Mouse (Mus musculus) cerebellum, adult 18-20 months (tissue): ENCODE measurements around the gene Mturn.

Experiments used
- DNase-seq, 2 experiments: peaks; one replicate each; pipeline ENCODE4 v3.0.0; 2021

Mturn gene

DNA sequence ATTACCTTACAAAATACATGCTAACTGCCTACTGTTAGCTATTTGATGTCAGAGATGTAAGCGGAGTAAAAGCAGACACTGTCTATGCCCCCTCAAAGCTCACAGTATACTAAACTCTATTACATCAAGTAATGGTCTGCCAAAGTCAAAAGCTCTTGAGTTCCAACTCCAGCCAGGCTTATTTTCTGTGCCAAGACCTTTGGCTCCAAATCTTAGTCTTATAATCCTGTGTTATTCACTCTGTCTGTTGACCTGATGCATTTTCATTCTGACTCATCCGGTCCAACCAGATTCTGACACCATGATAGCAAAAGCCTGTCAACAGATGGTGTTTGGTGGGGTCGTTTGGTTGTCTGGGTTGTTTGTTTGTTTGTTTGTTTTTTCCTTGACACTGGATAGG lies 50.3 kb downstream of the Mturn start:
- no peak for DNase-seq

DNA sequence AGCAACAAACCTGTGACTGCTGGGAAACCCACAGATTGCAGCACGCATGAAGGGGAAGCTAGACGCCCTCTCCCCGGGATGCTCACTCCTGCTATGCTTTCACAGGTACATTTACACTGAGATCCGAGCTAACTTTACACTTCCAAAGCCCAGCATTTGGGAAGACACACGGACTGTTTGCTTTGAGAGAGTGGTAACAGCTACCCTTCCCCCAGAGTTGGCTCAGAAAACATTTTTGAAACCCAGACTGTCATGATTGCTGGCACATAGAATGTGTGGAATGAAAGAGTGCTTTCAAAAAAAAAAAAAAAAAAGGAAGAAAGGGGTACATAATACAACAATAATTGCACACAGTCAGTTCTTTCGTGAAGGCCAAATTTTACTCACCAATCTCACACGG lies 51.3 kb downstream of the Mturn start:
- no peak for DNase-seq

DNA sequence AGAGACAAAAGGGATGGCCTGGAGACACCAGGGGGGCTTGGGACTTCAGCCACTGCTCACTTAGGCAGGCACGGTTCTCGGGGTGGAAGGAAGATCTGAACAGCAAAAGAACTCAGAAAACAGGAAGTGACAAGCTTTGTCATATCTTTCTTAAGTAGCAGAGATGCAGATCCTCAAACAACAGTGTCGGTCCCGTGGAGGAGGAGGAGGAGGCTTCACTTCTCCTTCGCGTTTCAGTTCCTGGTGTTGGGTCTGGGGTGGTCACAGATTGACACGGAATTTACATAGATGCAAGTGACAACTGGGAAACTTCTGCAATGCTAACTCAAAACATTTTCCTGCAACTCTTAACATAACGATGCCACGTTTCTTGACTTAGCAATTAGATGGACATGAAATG lies 54.7 kb downstream of the Mturn start:
- DNase-seq: no peak

DNA sequence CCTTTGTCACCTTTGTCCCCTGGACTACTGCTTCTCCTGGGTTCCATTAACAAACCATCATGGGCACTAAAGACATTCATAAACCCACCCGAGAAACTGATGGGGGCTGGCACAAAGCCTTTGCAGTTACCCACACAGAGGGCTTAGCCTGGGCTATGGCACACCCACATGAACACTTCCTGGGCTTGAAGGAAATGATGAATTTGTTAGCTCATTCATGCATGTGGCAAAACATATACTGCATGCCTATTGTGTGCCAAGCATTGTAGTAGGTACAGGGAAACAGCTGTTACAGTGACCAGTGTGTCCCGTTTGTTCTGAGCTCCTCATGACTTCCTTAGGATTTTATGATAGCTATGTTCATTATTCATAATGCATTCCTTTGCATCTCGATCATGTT lies 55.8 kb downstream of the Mturn start:
- DNase-seq: no peak

DNA sequence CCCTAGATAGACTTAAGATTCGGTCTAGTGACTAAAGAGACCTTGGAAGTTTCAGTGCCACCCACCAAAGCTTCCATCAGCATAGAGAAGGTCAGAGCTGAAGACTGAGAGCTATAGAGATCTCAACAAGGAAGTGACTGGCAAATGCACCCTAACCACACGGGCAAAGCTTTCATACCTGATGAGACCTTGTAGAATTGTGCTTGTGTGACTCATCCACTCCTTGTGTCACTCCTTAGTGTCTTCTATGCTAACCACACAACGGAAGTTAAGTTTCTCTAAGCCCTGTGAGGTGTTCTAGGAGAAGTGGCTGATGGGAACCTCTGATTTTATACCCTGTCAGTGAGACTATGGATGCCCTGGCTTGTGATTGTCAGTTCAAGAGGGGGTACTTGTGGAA lies 56.3 kb downstream of the Mturn start:
- no peak for DNase-seq

DNA sequence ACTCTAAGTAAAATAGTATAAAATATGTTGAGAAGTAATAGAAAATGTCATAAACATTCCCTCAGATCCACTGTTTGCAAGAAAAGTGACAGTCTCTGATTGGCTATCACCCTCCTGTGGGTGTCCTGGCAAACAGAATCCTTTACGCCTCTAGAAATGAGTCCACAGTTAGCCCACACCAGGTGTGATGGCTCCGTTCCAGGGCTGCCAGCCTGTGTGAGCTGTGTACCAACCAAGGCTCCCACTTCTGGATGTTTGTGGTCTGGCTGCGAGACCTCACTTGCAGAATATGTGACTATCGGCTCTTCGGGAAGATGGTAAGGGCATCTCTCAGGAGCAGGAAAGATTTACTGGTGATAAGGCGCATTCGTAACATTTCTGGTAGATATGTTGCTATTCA lies 67.6 kb downstream of the Mturn start:
- DNase-seq: no peak

DNA sequence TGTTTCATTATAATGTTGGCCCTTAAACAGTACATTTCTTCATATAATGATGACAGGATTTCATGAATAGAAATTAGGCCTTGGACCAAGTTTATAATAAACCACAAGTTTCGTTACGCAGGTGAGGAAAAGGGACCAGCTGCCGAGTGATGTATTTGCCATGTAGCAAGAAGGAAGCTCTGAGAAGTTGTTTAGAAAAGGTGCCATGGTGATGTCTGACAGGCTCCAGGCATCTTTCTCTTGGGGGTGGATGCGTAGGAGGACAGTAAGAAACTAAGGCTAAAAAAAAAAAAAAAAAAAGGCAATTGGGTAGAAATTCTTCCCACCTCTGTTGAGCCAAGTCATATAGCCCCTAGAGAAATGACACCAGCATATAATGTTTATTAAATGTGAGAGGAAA lies 70.2 kb downstream of the Mturn start:
- no peak for DNase-seq

DNA sequence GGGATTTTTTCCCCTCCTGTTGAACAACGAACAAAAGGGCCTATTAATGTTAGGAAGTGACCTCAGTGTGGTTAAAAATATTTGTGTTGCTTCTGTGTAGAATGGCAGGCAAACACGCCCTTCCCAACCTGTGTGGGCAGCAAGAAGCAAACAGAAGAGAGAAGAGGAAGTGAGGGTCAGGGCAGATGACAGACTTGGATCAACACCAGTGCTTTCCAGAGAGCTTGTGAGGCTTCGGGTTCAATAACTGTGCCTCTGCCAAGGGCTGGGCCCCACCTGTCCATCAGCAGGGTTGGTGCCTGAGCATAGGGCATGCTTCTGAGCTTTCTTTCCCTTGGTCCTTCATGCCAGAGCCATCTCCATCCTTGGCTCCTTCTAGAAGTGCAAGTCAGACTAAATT lies 70.7 kb downstream of the Mturn start:
- DNase-seq: no peak
